Mouse (Mus musculus) MEL (cell line): ENCODE results near the gene Map3k4. TPM values are rescaled to one million over a fixed set of nuclear protein-coding genes. Genes with fewer than 3 reads are reported as not detected.

ENCODE experiments used
- DNase-seq: peaks from one replicate; pipeline ENCODE4 v3.0.0; 2011; ENCODE audit warnings: low read depth, low spot score
- H3K27ac ChIP-seq: 2 replicates; pipeline ENCODE4 v1.5.1; 2012; ENCODE audit warnings: low read depth, mild to moderate bottlenecking, control low read depth, low read length, moderate library complexity; ENCODE audit not compliant: control insufficient read depth
- H3K27me3 ChIP-seq, 2 experiments: fragments of 150-350 bp in 1 of 2; sonication (generic) in 1 of 2; 2 replicates each; pipeline ENCODE4 v1.6.1; 2012; ENCODE audit warnings: low read length in 2 of 2, mild to moderate bottlenecking in 2 of 2, improper control_type of control experiment in 1 of 2, moderate library complexity in 1 of 2; ENCODE audit not compliant: insufficient read depth in 2 of 2, control insufficient read depth in 1 of 2
- H3K36me3 ChIP-seq, 2 experiments: 2 replicates each; pipeline ENCODE4 v1.6.1; 2012 to 2014; ENCODE audit warnings: low read length in 2 of 2, improper control_type of control experiment in 1 of 2, inconsistent platforms in 1 of 2, mild to moderate bottlenecking in 1 of 2; ENCODE audit not compliant: insufficient read depth in 2 of 2, control insufficient read depth in 1 of 2
- H3K4me1 ChIP-seq, 2 experiments: fragments of 150-350 bp in 1 of 2; sonication (generic) in 1 of 2; 2 replicates each; pipeline ENCODE4 v1.6.1; 2012; ENCODE audit warnings: low read length in 2 of 2, improper control_type of control experiment in 1 of 2, mild to moderate bottlenecking in 1 of 2; ENCODE audit not compliant: insufficient read depth in 2 of 2, control insufficient read depth in 1 of 2
- H3K4me3 ChIP-seq, 2 experiments: fragments of 150-350 bp in 1 of 2; sonication (generic) in 1 of 2; 2 replicates each; pipeline ENCODE4 v1.5.1; 2012; ENCODE audit warnings: low read depth in 2 of 2, low read length in 2 of 2, mild to moderate bottlenecking in 2 of 2, moderate library complexity in 2 of 2, control low read depth in 1 of 2, improper control_type of control experiment in 1 of 2; ENCODE audit not compliant: control insufficient read depth in 1 of 2, insufficient read depth in 1 of 2
- H3K79me2 ChIP-seq: 2 replicates; pipeline ENCODE4 v1.6.1; 2012; ENCODE audit warnings: mild to moderate bottlenecking, low read length, moderate library complexity; ENCODE audit not compliant: control insufficient read depth, poor library complexity, insufficient read depth
- H3K9ac ChIP-seq: 2 replicates; pipeline ENCODE4 v1.6.1; 2012; ENCODE audit warnings: low read depth, mild to moderate bottlenecking, control low read depth, low read length, moderate library complexity; ENCODE audit not compliant: control insufficient read depth, poor library complexity, severe bottlenecking
- H3K9me3 ChIP-seq: fragments of 150-350 bp; sonication (generic); replicated peaks from 2 replicates; pipeline ENCODE4 v1.6.1; 2012; ENCODE audit warnings: mild to moderate bottlenecking, low read length, improper control_type of control experiment, moderate library complexity; ENCODE audit not compliant: insufficient read depth
- BHLHE40 ChIP-seq: IDR thresholded peaks from 2 replicates; pipeline ENCODE4 v1.6.1; 2012; ENCODE audit warnings: low read depth, mild to moderate bottlenecking, inconsistent platforms, low read length, improper control_type of control experiment, borderline replicate concordance
- CHD1 ChIP-seq: IDR thresholded peaks from 2 replicates; pipeline ENCODE4 v1.6.1; 2012; ENCODE audit warnings: low read depth, mild to moderate bottlenecking, inconsistent platforms, low read length, improper control_type of control experiment
- CTCF ChIP-seq, 3 experiments: IDR thresholded peaks in 2 of 3; conservative IDR thresholded peaks in 1 of 3; 2 replicates each; pipeline ENCODE4 v1.5.1; 2011 to 2012; ENCODE audit warnings: low read length in 3 of 3, low read depth in 2 of 3, mild to moderate bottlenecking in 2 of 3, improper control_type of control experiment in 1 of 3, inconsistent platforms in 1 of 3, mixed read lengths in 1 of 3, moderate library complexity in 1 of 3; ENCODE audit not compliant: control insufficient read depth in 1 of 3, insufficient read depth in 1 of 3, poor library complexity in 1 of 3, severe bottlenecking in 1 of 3
- E2F4 ChIP-seq: IDR thresholded peaks from 2 replicates; pipeline ENCODE4 v1.6.1; 2011; ENCODE audit warnings: low read depth, low read length, improper control_type of control experiment, borderline replicate concordance
- ELF1 ChIP-seq: IDR thresholded peaks from 2 replicates; pipeline ENCODE4 v1.6.1; 2014; ENCODE audit warnings: low read depth, mild to moderate bottlenecking, inconsistent platforms, low read length, improper control_type of control experiment, moderate library complexity
- GABPA ChIP-seq: IDR thresholded peaks from 2 replicates; pipeline ENCODE4 v1.6.1; 2012; ENCODE audit warnings: low read depth, mild to moderate bottlenecking, inconsistent platforms, low read length, improper control_type of control experiment, moderate library complexity
- HCFC1 ChIP-seq: IDR thresholded peaks from 2 replicates; pipeline ENCODE4 v1.6.1; 2012; ENCODE audit warnings: low read depth, mild to moderate bottlenecking, inconsistent platforms, low read length, improper control_type of control experiment, moderate library complexity
- JUND ChIP-seq: IDR thresholded peaks from 2 replicates; pipeline ENCODE4 v1.6.1; 2011; ENCODE audit warnings: low read depth, mild to moderate bottlenecking, improper control_type of control experiment, low read length
- KAT2A ChIP-seq: conservative IDR thresholded peaks from 2 replicates; pipeline ENCODE4 v1.6.1; 2012; ENCODE audit warnings: low read depth, low read length, improper control_type of control experiment, inconsistent platforms
- MAZ ChIP-seq: IDR thresholded peaks from 2 replicates; pipeline ENCODE4 v1.6.1; 2012; ENCODE audit warnings: low read depth, mild to moderate bottlenecking, inconsistent platforms, low read length, improper control_type of control experiment
- MEF2A ChIP-seq: IDR thresholded peaks from 2 replicates; pipeline ENCODE4 v1.6.1; 2014; ENCODE audit warnings: low read depth, mild to moderate bottlenecking, inconsistent platforms, low read length, improper control_type of control experiment; ENCODE audit not compliant: poor library complexity, insufficient replicate concordance, severe bottlenecking; ENCODE audit errors: extremely low read depth
- MXI1 ChIP-seq: IDR thresholded peaks from 2 replicates; pipeline ENCODE4 v1.6.1; 2011; ENCODE audit warnings: mild to moderate bottlenecking, low read depth, low read length, improper control_type of control experiment
- MYB ChIP-seq: IDR thresholded peaks from 2 replicates; pipeline ENCODE4 v1.6.1; 2011; ENCODE audit warnings: mild to moderate bottlenecking, low read depth, low read length, improper control_type of control experiment
- POLR2A ChIP-seq, 2 experiments: IDR thresholded peaks; 2 replicates each; pipeline ENCODE4 v1.6.1; 2011 to 2012; ENCODE audit warnings: low read length in 2 of 2, mild to moderate bottlenecking in 2 of 2, control low read depth in 1 of 2, improper control_type of control experiment in 1 of 2, low read depth in 1 of 2, moderate library complexity in 1 of 2; ENCODE audit not compliant: control insufficient read depth in 1 of 2, insufficient read depth in 1 of 2, poor library complexity in 1 of 2
- SIN3A ChIP-seq: IDR thresholded peaks from 2 replicates; pipeline ENCODE4 v1.6.1; 2012; ENCODE audit warnings: low read length, improper control_type of control experiment, inconsistent platforms
- TAL1 ChIP-seq: IDR thresholded peaks from 2 replicates; pipeline ENCODE4 v1.6.1; 2012; ENCODE audit warnings: mild to moderate bottlenecking, inconsistent platforms, low read length, moderate library complexity, mixed read lengths
- TBP ChIP-seq: IDR thresholded peaks from 2 replicates; pipeline ENCODE4 v1.8.0; 2011; ENCODE audit warnings: low read depth, low read length, improper control_type of control experiment
- TCF12 ChIP-seq: IDR thresholded peaks from 2 replicates; pipeline ENCODE4 v1.6.1; 2014; ENCODE audit warnings: low read depth, mild to moderate bottlenecking, inconsistent platforms, low read length, improper control_type of control experiment, moderate library complexity
- USF1 ChIP-seq: IDR thresholded peaks from 2 replicates; pipeline ENCODE4 v1.6.1; 2014; ENCODE audit warnings: low read depth, mild to moderate bottlenecking, inconsistent platforms, low read length, improper control_type of control experiment, moderate library complexity
- ZKSCAN1 ChIP-seq: IDR thresholded peaks from 2 replicates; pipeline ENCODE4 v1.6.1; 2012; ENCODE audit warnings: low read depth, mild to moderate bottlenecking, inconsistent platforms, low read length, improper control_type of control experiment, moderate library complexity
- polyA plus RNA-seq, 2 experiments: library from polyadenylated mRNA; stranded (reverse) in 1 of 2; unstranded in 1 of 2; fragments of >175 nt in 1 of 2; fragments of >200 nt in 1 of 2; gene quantifications; 2 replicates each; pipeline versions ENCODE4 v1.2.1 to v1.2.4; 2012; ENCODE audit warnings: low replicate concordance in 2 of 2, low read depth in 1 of 2; ENCODE audit not compliant: insufficient read length in 2 of 2, insufficient read depth in 1 of 2, missing spikeins in 1 of 2
- total RNA-seq: library from RNA; depleted of rRNA; stranded (reverse); fragments of 300-350 nt; gene quantifications from 2 replicates; pipeline ENCODE4 v1.2.3, GENCODE M21; 2012

Map3k4 gene
- total and polyA plus RNA-seq, 3 experiments: 18.0 to 20.4 TPM; not detected in 1

DNA sequence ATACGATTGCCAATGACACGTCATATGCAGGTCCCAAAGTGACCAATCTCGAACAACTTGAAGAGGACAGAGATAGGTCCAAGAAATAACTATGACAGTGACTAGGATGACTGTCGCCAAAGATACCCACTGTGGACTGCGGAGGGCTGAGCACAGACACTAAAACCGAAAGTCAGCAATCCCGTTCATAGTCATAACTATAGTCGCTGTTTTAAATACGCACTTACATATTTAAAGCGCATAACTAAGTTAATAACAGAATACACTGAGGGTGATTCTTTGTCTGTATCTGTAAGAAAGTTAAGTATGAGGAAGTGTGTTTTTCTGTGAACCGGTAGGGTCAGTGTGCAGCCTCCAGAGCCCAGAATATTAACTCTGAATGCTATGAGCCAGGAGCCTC is 62.5 kb downstream of the Map3k4 start:
- Histone ChIP-seq H3K79me2 (no peaks in the 10 kb centered on the region), H3K9me3 (no peaks in the 10 kb centered on the region), H3K9ac (no peak overlapping the region), H3K4me3 (no peak overlapping the region), H3K4me1 (no peaks in the 10 kb centered on the region), H3K27ac (no peak overlapping the region), H3K36me3 (no peaks in the 10 kb centered on the region), H3K27me3 (no peaks in the 10 kb centered on the region)
- DNase-seq: no peak
- TF ChIP-seq ELF1 (no peak), BHLHE40 (no peak), CTCF (IDR thresholded peaks at IDR 0.05 in 2 of 3, conservative IDR thresholded peaks at IDR 0.05 in 1 of 3; ENCODE audit: control insufficient read depth in 1 of 3, insufficient read depth in 1 of 3, low read depth in 2 of 3, low read length in 3 of 3, poor library complexity in 1 of 3, severe bottlenecking in 1 of 3) (no peak), HCFC1 (no peak), E2F4 (no peak), CHD1 (no peak), TCF12 (no peak), TAL1 (no peak), KAT2A (no peak), SIN3A (no peak), JUND (no peak), GABPA (no peak), MEF2A (no peak), MYB (no peak), TBP (no peak), MXI1 (no peak), MAZ (no peak), POLR2A (IDR thresholded peaks at IDR 0.05; ENCODE audit: control insufficient read depth in 1 of 2, insufficient read depth in 1 of 2, low read depth in 1 of 2, low read length in 2 of 2, poor library complexity in 1 of 2) (no peak), USF1 (no peak)

DNA sequence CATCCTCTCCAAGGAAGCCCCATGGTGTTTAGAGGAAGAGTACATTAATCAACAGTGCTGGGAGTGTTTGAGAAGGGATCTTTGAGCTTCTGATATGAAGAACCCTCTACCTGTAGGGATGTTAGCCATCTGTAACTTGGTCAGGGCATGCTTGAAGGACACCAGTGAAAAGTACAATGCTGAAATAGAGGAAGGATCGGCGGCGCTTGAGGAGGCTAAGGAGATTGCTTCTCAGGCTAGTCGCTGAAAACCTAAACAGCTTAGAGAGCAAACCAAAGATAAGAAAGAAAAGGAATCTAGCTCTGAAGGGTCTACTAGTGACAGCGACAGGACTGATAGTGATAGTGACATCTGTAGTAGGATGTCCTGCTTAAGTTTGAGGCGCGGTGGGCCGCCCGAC is 68.0 kb downstream of the Map3k4 start:
- TF ChIP-seq ZKSCAN1: no peak
- H3K4me1 ChIP-seq: peaks cover 0 to 5% of the 10 kb centered on the region in 2 experiments; a peak in 2 of 4 replicates
- no peaks in the 10 kb centered on the region for H3K79me2 ChIP-seq
- H3K4me3 ChIP-seq: peak overlapping the region; percentile 15 to 32; a peak in 3 of 4 replicates
- DNase-seq: peak; percentile 50
- H3K27me3 ChIP-seq: no peaks in the 10 kb centered on the region
- no peaks in the 10 kb centered on the region for H3K9me3 ChIP-seq
- H3K27ac ChIP-seq: peak overlapping the region; percentile 53
- H3K36me3 ChIP-seq: no peaks in the 10 kb centered on the region
- H3K9ac ChIP-seq: peak overlapping the region; percentile 6; the same call in 1 of the 2 replicates
